Comparison of ENCODE assay signal across 18 mouse cellular contexts in the genomic region with DNA sequence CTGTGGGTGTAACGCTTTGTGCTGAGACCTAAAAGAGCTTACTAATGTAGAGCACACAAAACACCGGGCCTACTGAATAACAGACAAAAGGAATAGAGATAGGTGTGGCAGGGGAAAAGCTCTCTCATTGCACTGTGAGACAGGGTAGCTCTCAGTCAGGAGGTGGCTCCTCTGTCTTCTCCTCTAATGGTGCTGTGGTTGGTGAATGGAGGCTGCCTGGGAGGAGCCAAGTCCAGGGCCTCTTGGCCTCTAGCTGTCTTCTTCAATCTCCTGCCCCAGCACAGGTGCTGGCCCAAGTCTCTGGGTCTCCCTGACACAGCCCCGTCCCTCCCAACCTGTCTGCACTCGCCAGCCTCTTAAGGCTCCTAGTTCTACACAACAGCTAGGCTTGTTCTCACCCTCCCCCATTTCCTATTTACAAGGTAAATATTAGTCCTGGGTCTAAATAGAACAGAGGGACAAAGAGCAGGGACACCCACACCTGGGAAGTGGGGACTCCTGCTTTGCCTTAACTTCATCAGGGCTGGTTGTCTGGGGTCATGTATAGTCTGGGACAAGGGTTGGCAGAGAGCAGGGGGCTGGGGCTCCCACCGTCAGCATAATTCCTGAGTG. TPM values are rescaled to one million over a fixed set of nuclear protein-coding genes. Genes with fewer than 3 reads are reported as not detected.
DNase-seq lines count a peak whose midpoint lies in the region; ATAC-seq lines count a peak whose summit lies in the region.
"Had no signal": no experiment of that assay in that cellular context is flagged by ENCODE, and none has a peak within 500 bp of the region (broad histone marks: within the 10 kb centered on the region; RNA-seq: fewer than 3 reads in every experiment).

No protein-coding gene starts in this region.

- DNase-seq in lung, postnatal 4 days: no peak
- peak; percentile 49 for DNase-seq in ES-CJ7 (ENCODE audit: low read depth, low spot score)
- DNase-seq in liver, embryonic 11.5 days (ENCODE audit: low spot score): no peak
- no peak for DNase-seq in gastrocnemius, postnatal 4 days (ENCODE audit: low spot score in 2 of 2)
- DNase-seq: B cell, adult 2 months; cerebellum, adult 9-10 months; gastrocnemius, adult 2 months; heart, adult 2 months; midbrain, embryonic 14.5 days; spleen, adult 18-20 months had no signal

- peak; percentile 51; the same call in 1 of the 2 replicates for ATAC-seq in lung, embryonic 16.5 days (ENCODE audit: low read depth)
- ATAC-seq in liver, embryonic 11.5 days (replicated peaks; ENCODE audit: low FRiP score): peak; percentile 58
- ATAC-seq in stomach, embryonic 14.5 days (ENCODE audit: insufficient number of reproducible peaks, insufficient read depth, low FRiP score, low read depth): peak; percentile 50
- ATAC-seq in erythroid progenitor cell, adult 5-6 weeks (replicated peaks; ENCODE audit: low FRiP score, poor library complexity, severe bottlenecking): no peak
- ATAC-seq: forebrain, embryonic 15.5 days had no signal

- H3K9ac ChIP-seq in lung, embryonic 16.5 days (ENCODE audit: low read length): no peak overlapping the region
- peak overlapping the region; percentile 41 for H3K9ac ChIP-seq in liver, embryonic 11.5 days (ENCODE audit: low read depth, low read length)
- H3K9ac ChIP-seq in stomach, embryonic 14.5 days (replicated peaks; ENCODE audit: low read depth, low read length): no peak overlapping the region
- H3K9ac ChIP-seq: forebrain, embryonic 15.5 days; hindbrain, embryonic 15.5 days; limb, embryonic 15.5 days had no signal

- no peak overlapping the region for H3K27ac ChIP-seq in lung, embryonic 16.5 days (ENCODE audit: low read length)
- H3K27ac ChIP-seq in liver, embryonic 11.5 days (ENCODE audit: low read depth, low read length): peak overlapping the region; percentile 73
- no peak overlapping the region; the same call in 1 of the 2 replicates for H3K27ac ChIP-seq in stomach, embryonic 14.5 days (ENCODE audit: low read length)
- H3K27ac ChIP-seq: forebrain, embryonic 15.5 days; gastrocnemius, adult 2 months; heart, adult 2 months; hindbrain, embryonic 15.5 days; layer of hippocampus, adult 2 months; limb, embryonic 15.5 days had no signal

- H3K4me3 ChIP-seq in lung, embryonic 16.5 days (ENCODE audit: low read length): no peak overlapping the region
- H3K4me3 ChIP-seq in liver, embryonic 11.5 days (ENCODE audit: low read depth, low read length): no peak overlapping the region
- H3K4me3 ChIP-seq in stomach, embryonic 14.5 days (ENCODE audit: low read depth, low read length): no peak overlapping the region
- H3K4me3 ChIP-seq: forebrain, embryonic 15.5 days; gastrocnemius, adult 2 months; heart, adult 2 months; hindbrain, embryonic 15.5 days; layer of hippocampus, adult 2 months; limb, embryonic 15.5 days had no signal

- no peak overlapping the region for H3K4me2 ChIP-seq in lung, embryonic 16.5 days (ENCODE audit: low read depth, low read length)
- H3K4me2 ChIP-seq in liver, embryonic 11.5 days: peak overlapping the region; percentile 68
- H3K4me2 ChIP-seq in stomach, embryonic 14.5 days (replicated peaks; ENCODE audit: low read depth, low read length): no peak overlapping the region
- H3K4me2 ChIP-seq: forebrain, embryonic 15.5 days; hindbrain, embryonic 15.5 days; limb, embryonic 15.5 days had no signal

- H3K27me3 ChIP-seq in lung, embryonic 16.5 days (ENCODE audit: control insufficient read depth, insufficient read depth, low read depth, low read length): no peaks in the 10 kb centered on the region
- H3K27me3 ChIP-seq in liver, embryonic 11.5 days (replicated peaks; ENCODE audit: control insufficient read depth, insufficient read depth, low read length): no peaks in the 10 kb centered on the region
- H3K27me3 ChIP-seq in stomach, embryonic 14.5 days (ENCODE audit: control insufficient read depth, insufficient read depth, low read length): no peaks in the 10 kb centered on the region
- H3K27me3 ChIP-seq: forebrain, embryonic 15.5 days; hindbrain, embryonic 15.5 days; limb, embryonic 15.5 days had no signal

- no peaks in the 10 kb centered on the region for H3K9me3 ChIP-seq in lung, embryonic 16.5 days (ENCODE audit: control insufficient read depth, low read length)
- H3K9me3 ChIP-seq in liver, embryonic 11.5 days (ENCODE audit: control insufficient read depth, low read length): no peaks in the 10 kb centered on the region
- no peaks in the 10 kb centered on the region for H3K9me3 ChIP-seq in stomach, embryonic 14.5 days (ENCODE audit: control insufficient read depth, low read depth, low read length)
- H3K9me3 ChIP-seq: forebrain, embryonic 15.5 days; hindbrain, embryonic 15.5 days; limb, embryonic 15.5 days had no signal

- H3K4me1 ChIP-seq in lung, embryonic 16.5 days (replicated peaks; ENCODE audit: control insufficient read depth, insufficient read depth, low read length): no peaks in the 10 kb centered on the region
- H3K4me1 ChIP-seq in liver, embryonic 11.5 days (replicated peaks; ENCODE audit: control insufficient read depth, insufficient read depth, low read length): peaks cover 26% of the 10 kb centered on the region
- 0 out of 2 replicates have a peak, but pooled peaks cover 8% of the 10 kb centered on the region for H3K4me1 ChIP-seq in stomach, embryonic 14.5 days (ENCODE audit: control insufficient read depth, insufficient read depth, low read length)
- H3K4me1 ChIP-seq: forebrain, embryonic 15.5 days; hindbrain, embryonic 15.5 days; limb, embryonic 15.5 days had no signal

- WGBS in lung, embryonic 16.5 days: 43% methylated on average over 5 of the region's 5 CpGs
- 70% methylated on average over 5 of the region's 5 CpGs for WGBS in liver, embryonic 11.5 days
- WGBS in stomach, embryonic 14.5 days: 69% methylated on average over 5 of the region's 5 CpGs

- no peaks in the 10 kb centered on the region for H3K36me3 ChIP-seq in lung, embryonic 16.5 days (ENCODE audit: control insufficient read depth, insufficient read depth, low read length)
- H3K36me3 ChIP-seq in liver, embryonic 11.5 days (ENCODE audit: control insufficient read depth, insufficient read depth, low read length): no peaks in the 10 kb centered on the region
- no peaks in the 10 kb centered on the region for H3K36me3 ChIP-seq in stomach, embryonic 14.5 days (ENCODE audit: control insufficient read depth, insufficient read depth, low read length)
- H3K36me3 ChIP-seq: hindbrain, embryonic 15.5 days had no signal

RNA-seq across cellular contexts. Expression of a gene that starts 0.6 kb away (rescaled TPM):
- 0.85 and 8.9 TPM in 2 replicates for polyA plus RNA-seq in lung, embryonic 16.5 days (2015; fragmentation: Nextera tagmentation; extraction: Ambion mirVana)
- 124 and 136 TPM in 2 replicates for polyA plus RNA-seq in liver, embryonic 11.5 days (2014; fragmentation: Nextera tagmentation; extraction: Ambion mirVana)
- 0.13 and 0.61 TPM in 2 replicates for polyA plus RNA-seq in stomach, embryonic 14.5 days (2014; fragmentation: Nextera tagmentation; extraction: Ambion mirVana)
- not detected in 2 replicates for total RNA-seq in erythroid progenitor cell, adult 5-6 weeks (2015; ENCODE audit: low replicate concordance)
- 0.26 TPM in 1 of 2 replicates, not detected in the other for total RNA-seq in erythroid progenitor cell, adult 5-6 weeks (2017; ENCODE audit: low replicate concordance)
- total RNA-seq in gastrocnemius, postnatal 4 days (2021): 1 to 10 TPM in 1 of 2 experiments, under 1 TPM in 1; 0.54 to 4.2 TPM
- total RNA-seq: heart, adult 2 months had no signal
- polyA plus RNA-seq: heart, adult 2 months; kidney, embryonic 14.5 days had no signal

RNA-seq across cellular contexts. Expression of a gene that starts 12.8 kb away (rescaled TPM):
- 8.4 and 12.3 TPM in 2 replicates for polyA plus RNA-seq in lung, embryonic 16.5 days (2015; fragmentation: Nextera tagmentation; extraction: Ambion mirVana)
- polyA plus RNA-seq in liver, embryonic 11.5 days (2014; fragmentation: Nextera tagmentation; extraction: Ambion mirVana): 5.1 and 5.4 TPM in 2 replicates
- polyA plus RNA-seq in stomach, embryonic 14.5 days (2014; fragmentation: Nextera tagmentation; extraction: Ambion mirVana): 7.6 and 8.7 TPM in 2 replicates
- total RNA-seq in erythroid progenitor cell, adult 5-6 weeks (2015; ENCODE audit: low replicate concordance): 5.0 and 10.1 TPM in 2 replicates
- total RNA-seq in erythroid progenitor cell, adult 5-6 weeks (2017; ENCODE audit: low replicate concordance): 1.1 and 3.6 TPM in 2 replicates
- 10 to 100 TPM; 10.1 to 16.5 TPM for total RNA-seq in gastrocnemius, postnatal 4 days (2021)

RNA-seq across cellular contexts. Expression of a gene that starts 12.8 kb away (rescaled TPM):
- 157 and 159 TPM in 2 replicates for polyA plus RNA-seq in lung, embryonic 16.5 days (2015; fragmentation: Nextera tagmentation; extraction: Ambion mirVana)
- 99.2 and 100 TPM in 2 replicates for polyA plus RNA-seq in liver, embryonic 11.5 days (2014; fragmentation: Nextera tagmentation; extraction: Ambion mirVana)
- polyA plus RNA-seq in stomach, embryonic 14.5 days (2014; fragmentation: Nextera tagmentation; extraction: Ambion mirVana): 147 and 154 TPM in 2 replicates
- total RNA-seq in erythroid progenitor cell, adult 5-6 weeks (2015; ENCODE audit: low replicate concordance): 20.2 and 52.0 TPM in 2 replicates
- 8.3 and 24.5 TPM in 2 replicates for total RNA-seq in erythroid progenitor cell, adult 5-6 weeks (2017; ENCODE audit: low replicate concordance)
- total RNA-seq in gastrocnemius, postnatal 4 days (2021): 10 to 100 TPM; 46.6 to 49.3 TPM

Comparison
In these comparisons a context has a peak if more than half of its experiments do, and no peak if none do; other contexts are left out.
1. RNA of a gene that starts 0.6 kb away (polyA plus RNA-seq): 124 to 136 TPM in liver, embryonic 11.5 days; 0.85 to 8.9 TPM in lung, embryonic 16.5 days and 0.13 to 0.61 TPM in stomach, embryonic 14.5 days; every median in the first group is over 10 times any median in the second.